Mouse (Mus musculus) spleen, adult 2 months (tissue): Measurements from ENCODE around the gene Gm13271. TPM values are rescaled to one million over a fixed set of nuclear protein-coding genes. Genes with fewer than 3 reads are reported as not detected.
"Not testable (repeated sequence)": the region's sequence is repeated elsewhere in the genome, so short reads cannot be mapped to it uniquely, and the experiment has no call there.

Experiments
- DNase-seq, 2 experiments: peaks; one replicate each; pipeline versions ENCODE4 v3.0.0 to v3.0.0-alpha.2; 2012 to 2021; ENCODE audit warnings: low spot score in 2 of 2, low read depth in 1 of 2
- H3K27ac ChIP-seq: fragments of 200-500 bp; 2 replicates; pipeline ENCODE4 v1.5.1; 2012; ENCODE audit warnings: low read length, inconsistent platforms; ENCODE audit not compliant: insufficient read depth
- H3K27me3 ChIP-seq: fragments of 200-500 bp; 2 replicates; pipeline ENCODE4 v1.6.1; 2012; ENCODE audit warnings: mild to moderate bottlenecking, moderate library complexity, low read length, inconsistent platforms; ENCODE audit not compliant: control insufficient read depth, insufficient read depth
- H3K36me3 ChIP-seq: fragments of 200-500 bp; 2 replicates; pipeline ENCODE4 v1.6.1; 2012; ENCODE audit warnings: mild to moderate bottlenecking, low read length, inconsistent platforms; ENCODE audit not compliant: control insufficient read depth, insufficient read depth
- H3K4me1 ChIP-seq: fragments of 200-500 bp; 2 replicates; pipeline ENCODE4 v1.6.1; 2011; ENCODE audit warnings: inconsistent platforms; ENCODE audit not compliant: control insufficient read depth, insufficient read depth, insufficient read length
- H3K4me3 ChIP-seq: fragments of 200-500 bp; 2 replicates; pipeline ENCODE4 v1.5.1; 2011; ENCODE audit warnings: mild to moderate bottlenecking, inconsistent platforms; ENCODE audit not compliant: insufficient read depth, insufficient read length; ENCODE audit errors: extremely low read depth
- CTCF ChIP-seq: fragments of 200-500 bp; IDR thresholded peaks from 2 replicates; pipeline ENCODE4 v1.5.1; 2011; ENCODE audit warnings: mild to moderate bottlenecking, inconsistent platforms; ENCODE audit not compliant: insufficient read depth, insufficient read length, insufficient replicate concordance; ENCODE audit errors: extremely low read depth
- WGBS: fragments of 180-500 bp; shearing (Covaris S2); methylation state at CpG from one replicate; pipeline ENCODE4 v1.1.7; 2018; 5-methylcytosine and 5-hydroxymethylcytosine counted together
- polyA plus RNA-seq: library from polyadenylated mRNA; depleted of rRNA; stranded (reverse); fragments of >200 nt; gene quantifications from 2 replicates; pipeline ENCODE4 v1.2.3, GENCODE M21; 2012; rRNA removed

The Gm13271 gene
- polyA plus RNA-seq, 1 experiment: not detected

DNA sequence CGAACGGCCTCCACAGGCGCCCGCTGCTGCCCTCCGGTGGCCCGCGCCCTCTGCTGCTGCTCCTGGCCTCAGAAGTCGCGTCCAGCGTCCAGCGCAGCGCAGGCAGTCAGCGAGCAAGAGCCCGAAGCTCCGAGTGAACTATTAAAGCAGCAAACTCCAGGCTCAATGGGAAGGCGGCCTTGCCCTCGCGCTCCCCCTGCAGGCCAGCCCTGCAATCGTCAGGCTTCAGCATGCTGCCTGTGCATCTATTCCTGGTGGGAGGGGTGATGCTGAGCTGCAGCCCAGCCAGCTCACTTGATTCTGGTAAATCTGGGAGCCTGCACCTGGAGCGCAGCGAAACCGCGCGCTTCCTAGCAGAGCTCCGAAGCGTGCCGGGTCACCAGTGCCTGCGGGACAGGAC lies 33.7 kb downstream of the Gm13271 start, which contains the start of gene Gm13277:
Gm13277 (plus strand) TSS at position 231 of the 400 bp plus-strand sequence.
- H3K4me1 ChIP-seq, H3K27ac ChIP-seq, H3K27me3 ChIP-seq, H3K36me3 ChIP-seq, H3K4me3 ChIP-seq: not testable (repeated sequence)
- 0% methylated on average over 1 of the region's 28 CpGs for WGBS
- DNase-seq: peak in 1 of 2 experiments; percentile 63
- peak; percentile 28; the same call in 1 of the 2 replicates for TF ChIP-seq CTCF

DNA sequence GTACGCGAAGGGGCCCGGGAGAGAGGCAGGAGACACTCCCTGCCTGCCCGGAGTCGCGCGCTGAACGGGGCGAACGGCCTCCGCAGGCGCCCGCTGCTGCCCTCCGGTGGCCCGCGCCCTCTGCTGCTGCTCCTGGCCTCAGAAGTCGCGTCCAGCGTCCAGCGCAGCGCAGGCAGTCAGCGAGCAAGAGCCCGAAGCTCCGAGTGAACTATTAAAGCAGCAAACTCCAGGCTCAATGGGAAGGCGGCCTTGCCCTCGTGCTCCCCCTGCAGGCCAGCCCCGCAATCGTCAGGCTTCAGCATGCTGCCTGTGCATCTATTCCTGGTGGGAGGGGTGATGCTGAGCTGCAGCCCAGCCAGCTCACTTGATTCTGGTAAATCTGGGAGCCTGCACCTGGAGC lies 36.6 kb downstream of the Gm13271 start, which contains the start of gene Gm13278:
Gm13278 (plus strand) TSS at position 301 of the 400 bp plus-strand sequence.
- no CpG with 5 or more reads among the region's 28 CpGs for WGBS
- H3K27ac ChIP-seq: not testable (repeated sequence)

DNA sequence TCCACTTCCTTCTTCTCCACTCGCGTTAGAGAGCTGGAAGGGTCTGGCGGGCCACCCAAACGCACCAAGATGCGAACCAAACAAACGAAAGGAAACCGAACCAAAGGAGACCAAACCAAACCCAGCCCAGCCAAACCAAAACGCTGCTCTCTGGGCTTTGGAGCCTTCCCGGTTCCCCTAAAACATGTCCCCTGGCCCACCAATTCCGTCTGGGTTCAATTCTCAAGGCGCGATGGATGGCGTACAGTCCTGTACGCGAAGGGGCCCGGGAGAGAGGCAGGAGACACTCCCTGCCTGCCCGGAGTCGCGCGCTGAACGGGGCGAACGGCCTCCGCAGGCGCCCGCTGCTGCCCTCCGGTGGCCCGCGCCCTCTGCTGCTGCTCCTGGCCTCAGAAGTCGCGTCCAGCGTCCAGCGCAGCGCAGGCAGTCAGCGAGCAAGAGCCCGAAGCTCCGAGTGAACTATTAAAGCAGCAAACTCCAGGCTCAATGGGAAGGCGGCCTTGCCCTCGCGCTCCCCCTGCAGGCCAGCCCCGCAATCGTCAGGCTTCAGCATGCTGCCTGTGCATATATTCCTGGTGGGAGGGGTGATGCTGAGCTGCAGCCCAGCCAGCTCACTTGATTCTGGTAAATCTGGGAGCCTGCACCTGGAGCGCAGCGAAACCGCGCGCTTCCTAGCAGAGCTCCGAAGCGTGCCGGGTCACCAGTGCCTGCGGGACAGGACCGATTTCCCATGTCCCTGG lies 39.4 kb downstream of the Gm13271 start, which contains the start of gene Gm13275:
Gm13275 (plus strand) TSS at position 552 of the 740 bp plus-strand sequence.
- not testable (repeated sequence) for H3K4me1 ChIP-seq, H3K27ac ChIP-seq, H3K27me3 ChIP-seq, H3K36me3 ChIP-seq, H3K4me3 ChIP-seq
- 3% methylated on average over 17 of the region's 52 CpGs for WGBS
- peak in 1 of 2 experiments; percentile 56 for DNase-seq

More for the DNA sequence above, 36.6 kb downstream of the Gm13271 start, which contains the start of gene Gm13278:
- not testable (repeated sequence) for H3K27me3 ChIP-seq, DNase-seq, H3K4me3 ChIP-seq, H3K4me1 ChIP-seq, H3K36me3 ChIP-seq

GRCm38 (mm10) chr4:88797097-88797496 lies 42.4 kb downstream of the Gm13271 start, which contains the start of gene Gm13279:
Gene Gm13279, plus strand, starts transcription at chr4:88797397.
- H3K27me3 ChIP-seq, DNase-seq: not testable (repeated sequence)
- no CpG with 5 or more reads among the region's 28 CpGs for WGBS

GRCm38 (mm10) chr4:88799365-88799764 lies 44.7 kb downstream of the Gm13271 start, which contains the start of gene Gm13285:
Gene Gm13285, plus strand, starts transcription at chr4:88799665.
- H3K4me1 ChIP-seq, H3K4me3 ChIP-seq, H3K27me3 ChIP-seq, DNase-seq, H3K36me3 ChIP-seq, H3K27ac ChIP-seq: not testable (repeated sequence)
- WGBS: 5% methylated on average over 6 of the region's 7 CpGs

More at GRCm38 (mm10) chr4:88797097-88797496, 42.4 kb downstream of the Gm13271 start, which contains the start of gene Gm13279:
- H3K4me1 ChIP-seq, H3K27ac ChIP-seq, H3K4me3 ChIP-seq, H3K36me3 ChIP-seq: not testable (repeated sequence)

DNA sequence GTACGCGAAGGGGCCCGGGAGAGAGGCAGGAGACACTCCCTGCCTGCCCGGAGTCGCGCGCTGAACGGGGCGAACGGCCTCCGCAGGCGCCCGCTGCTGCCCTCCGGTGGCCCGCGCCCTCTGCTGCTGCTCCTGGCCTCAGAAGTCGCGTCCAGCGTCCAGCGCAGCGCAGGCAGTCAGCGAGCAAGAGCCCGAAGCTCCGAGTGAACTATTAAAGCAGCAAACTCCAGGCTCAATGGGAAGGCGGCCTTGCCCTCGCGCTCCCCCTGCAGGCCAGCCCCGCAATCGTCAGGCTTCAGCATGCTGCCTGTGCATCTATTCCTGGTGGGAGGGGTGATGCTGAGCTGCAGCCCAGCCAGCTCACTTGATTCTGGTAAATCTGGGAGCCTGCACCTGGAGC lies 48.3 kb downstream of the Gm13271 start, which contains the start of gene Gm13287:
Gm13287 (plus strand) TSS at position 301 of the 400 bp plus-strand sequence.
- not testable (repeated sequence) for H3K4me3 ChIP-seq, DNase-seq, H3K27ac ChIP-seq, H3K36me3 ChIP-seq, H3K4me1 ChIP-seq, H3K27me3 ChIP-seq
- no CpG with 5 or more reads among the region's 29 CpGs for WGBS

Other genes starting within 250 kb of the Gm13271 start
- gene Ifnb1, start 232.1 kb upstream of the Gm13271 start, polyA plus RNA-seq: not detected in 2 replicates
- not detected in 2 replicates for gene Ifna15, start 196.6 kb upstream of the Gm13271 start, polyA plus RNA-seq
- not detected in 2 replicates for gene Ifna14, start 183.1 kb upstream of the Gm13271 start, polyA plus RNA-seq
- gene Ifna9, start 162.5 kb upstream of the Gm13271 start, polyA plus RNA-seq: not detected in 2 replicates
- gene Ifna12, start 151.5 kb upstream of the Gm13271 start, polyA plus RNA-seq: not detected in 2 replicates
- not detected in 2 replicates for gene C87499, start 120.5 kb upstream of the Gm13271 start, polyA plus RNA-seq
- gene Ifna13, start 110.4 kb upstream of the Gm13271 start, polyA plus RNA-seq: not detected in 2 replicates
- not detected in 2 replicates for gene Ifna16, start 77.9 kb upstream of the Gm13271 start, polyA plus RNA-seq
- gene Ifna2, start 71.0 kb upstream of the Gm13271 start, polyA plus RNA-seq: not detected in 2 replicates
- not detected in 2 replicates for gene Ifnab, start 63.5 kb upstream of the Gm13271 start, polyA plus RNA-seq
- gene Gm26566, start 33.1 kb upstream of the Gm13271 start, polyA plus RNA-seq: 0.18 and 0.45 TPM in 2 replicates
- 8.4 and 11.4 TPM in 2 replicates for gene Klhl9, start 32.4 kb upstream of the Gm13271 start, polyA plus RNA-seq
- 0.07 TPM in 1 of 2 replicates, not detected in the other for gene Gm13283, start 5.3 kb downstream of the Gm13271 start, polyA plus RNA-seq
- gene Gm13290, start 19.0 kb downstream of the Gm13271 start, polyA plus RNA-seq: not detected in 2 replicates
- not detected in 2 replicates for gene Gm13289, start 22.1 kb downstream of the Gm13271 start, polyA plus RNA-seq
- gene Gm13272, start 25.0 kb downstream of the Gm13271 start, polyA plus RNA-seq: not detected in 2 replicates
- not detected in 2 replicates for gene Ifnz, start 27.3 kb downstream of the Gm13271 start, polyA plus RNA-seq
- not detected in 2 replicates for gene Gm13276, start 30.8 kb downstream of the Gm13271 start, polyA plus RNA-seq
- not detected in 2 replicates for gene Gm13277, start 33.8 kb downstream of the Gm13271 start, polyA plus RNA-seq
- not detected in 2 replicates for gene Gm13278, start 36.7 kb downstream of the Gm13271 start, polyA plus RNA-seq
- not detected in 2 replicates for gene Gm13275, start 39.6 kb downstream of the Gm13271 start, polyA plus RNA-seq
- not detected in 2 replicates for gene Gm13279, start 42.5 kb downstream of the Gm13271 start, polyA plus RNA-seq
- not detected in 2 replicates for gene Gm13285, start 44.8 kb downstream of the Gm13271 start, polyA plus RNA-seq
- gene Gm13287, start 48.4 kb downstream of the Gm13271 start, polyA plus RNA-seq: not detected in 2 replicates
- not detected in 2 replicates for gene Gm13288, start 50.7 kb downstream of the Gm13271 start, polyA plus RNA-seq
- gene Ifna7, start 61.4 kb downstream of the Gm13271 start, polyA plus RNA-seq: not detected in 2 replicates
- gene Ifna11, start 65.1 kb downstream of the Gm13271 start, polyA plus RNA-seq: not detected in 2 replicates
- not detected in 2 replicates for gene Ifna6, start 72.5 kb downstream of the Gm13271 start, polyA plus RNA-seq
- gene Ifna5, start 80.7 kb downstream of the Gm13271 start, polyA plus RNA-seq: not detected in 2 replicates
- not detected in 2 replicates for gene Ifna4, start 87.0 kb downstream of the Gm13271 start, polyA plus RNA-seq
- not detected in 2 replicates for gene Ifna1, start 95.2 kb downstream of the Gm13271 start, polyA plus RNA-seq
- not detected in 2 replicates for gene Ifne, start 125.3 kb downstream of the Gm13271 start, polyA plus RNA-seq